Mouse (Mus musculus): ENCODE data around the gene Ttc19.

DNA sequence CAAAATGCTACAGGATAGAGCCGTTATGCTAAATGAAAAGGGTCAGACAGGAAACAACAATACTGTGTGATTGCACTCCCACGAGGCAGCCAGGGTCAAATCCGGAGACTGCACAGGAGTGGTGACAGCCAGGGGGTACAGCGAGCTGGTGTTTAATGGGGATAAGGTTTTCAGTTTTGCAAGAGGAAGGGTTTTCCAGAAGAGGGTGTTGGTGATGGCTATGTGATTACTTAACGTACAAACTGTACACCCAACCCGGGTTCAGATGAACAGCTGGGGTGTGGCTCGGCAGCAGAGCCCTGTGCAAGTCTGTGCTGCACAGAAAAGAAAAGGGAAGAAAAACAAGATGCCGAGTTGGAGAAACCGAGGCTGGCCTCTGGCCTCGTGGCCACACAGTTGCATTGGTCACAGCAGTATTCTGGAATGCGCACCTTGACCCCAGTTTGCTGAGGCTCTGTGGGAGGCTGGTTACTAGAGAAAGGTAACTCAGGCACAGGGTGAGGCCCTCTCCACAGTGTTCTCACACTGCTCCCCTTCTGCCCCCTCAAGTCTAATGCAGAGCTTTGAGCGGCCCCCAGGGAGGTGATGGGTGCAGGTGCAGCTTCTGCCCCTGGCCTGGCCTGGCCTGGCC is 40.5 kb upstream of the Ttc19 start:
- TF ChIP-seq CTCF (IDR thresholded peaks at IDR 0.05; ENCODE audit: low read depth) (0 out of 2 replicates have a peak, but pooled peaks have one; percentile 3), EP300 (IDR thresholded peaks at IDR 0.05; ENCODE audit: low read depth) (no peak)
